Mouse (Mus musculus): ENCODE measurements around the gene Crcp.

Crcp gene

DNA sequence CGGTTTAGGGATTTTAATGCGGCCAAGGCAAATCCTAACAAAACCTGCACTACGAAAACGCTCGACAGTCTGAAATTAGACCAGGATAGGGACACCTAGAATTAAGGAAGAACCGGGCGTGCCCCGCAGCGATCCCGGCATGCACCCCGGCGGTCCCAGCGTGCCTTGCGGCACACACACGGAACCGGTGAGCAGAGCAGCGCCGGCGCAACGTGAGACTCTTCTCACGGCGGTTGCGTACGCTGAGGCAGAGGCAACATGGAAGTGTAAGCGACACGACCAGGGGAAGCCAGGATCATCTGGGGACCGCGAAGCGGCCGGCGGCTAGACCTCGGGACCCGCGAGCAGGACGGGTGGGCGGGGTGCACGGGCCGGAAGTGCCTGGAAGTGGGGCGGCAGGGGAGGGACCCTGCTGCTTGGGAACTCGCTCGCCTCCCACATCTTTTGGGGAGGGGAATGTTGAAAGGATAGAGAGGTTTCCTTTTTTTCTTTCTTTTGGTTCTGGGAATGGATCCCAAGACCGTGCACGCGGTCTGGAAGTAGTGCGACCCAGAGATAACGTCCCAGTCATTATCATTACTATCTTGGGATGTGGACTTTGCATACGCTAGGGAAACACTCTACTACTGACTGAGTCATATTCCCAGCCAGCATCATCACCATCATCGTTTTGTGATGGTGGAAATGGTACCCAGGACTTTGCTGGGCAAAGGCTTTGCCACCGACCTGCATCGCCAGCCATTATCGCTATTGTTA, at the start of gene Crcp, which contains the start of gene Asl:
Gene Crcp, plus strand, starts transcription at position 149 of the 756 bp plus-strand sequence.
Gene Asl, minus strand, starts transcription at position 106 of the 756 bp plus-strand sequence.
- DNase-seq: peak; percentile 90

DNA sequence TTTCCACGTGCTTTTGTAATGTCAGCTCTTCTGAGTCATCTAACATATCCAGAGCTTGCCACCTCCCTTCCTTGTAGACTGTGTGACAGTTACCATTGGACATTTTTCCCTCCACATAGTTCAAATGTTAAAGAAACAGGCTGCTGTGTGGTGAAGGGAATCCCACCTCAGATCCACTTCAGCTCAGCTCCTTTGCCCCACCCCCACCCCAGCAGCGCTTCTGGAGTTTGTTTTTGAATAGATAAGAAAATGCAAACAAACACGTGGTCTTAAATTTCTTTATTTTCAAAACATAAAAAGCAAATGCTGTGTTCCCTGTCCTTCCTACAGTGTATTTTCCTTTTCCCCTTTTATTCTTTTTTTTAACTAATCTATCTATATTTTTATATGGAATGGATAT, 48.9 kb upstream of the Crcp start:
- DNase-seq: no peak

DNA sequence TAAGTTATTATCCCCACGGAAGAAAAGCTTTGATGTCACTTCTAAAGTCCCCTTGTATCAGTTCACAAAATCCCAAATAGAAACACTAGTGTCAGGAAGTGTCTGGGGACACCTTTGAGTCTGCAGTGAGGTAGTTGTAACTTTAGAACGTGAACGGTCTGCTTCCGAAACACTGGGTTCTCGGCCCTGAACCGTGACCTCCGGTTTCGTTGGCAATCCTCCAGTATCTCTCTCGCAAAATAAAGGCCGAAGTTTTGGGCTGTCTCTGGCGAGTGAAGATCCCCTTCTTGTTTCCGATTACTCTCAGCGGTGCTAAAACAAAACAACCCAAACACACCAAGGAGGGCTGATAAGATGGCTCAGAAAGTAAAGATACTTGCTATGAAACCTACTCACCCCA, 39.7 kb upstream of the Crcp start:
- DNase-seq: no peak

DNA sequence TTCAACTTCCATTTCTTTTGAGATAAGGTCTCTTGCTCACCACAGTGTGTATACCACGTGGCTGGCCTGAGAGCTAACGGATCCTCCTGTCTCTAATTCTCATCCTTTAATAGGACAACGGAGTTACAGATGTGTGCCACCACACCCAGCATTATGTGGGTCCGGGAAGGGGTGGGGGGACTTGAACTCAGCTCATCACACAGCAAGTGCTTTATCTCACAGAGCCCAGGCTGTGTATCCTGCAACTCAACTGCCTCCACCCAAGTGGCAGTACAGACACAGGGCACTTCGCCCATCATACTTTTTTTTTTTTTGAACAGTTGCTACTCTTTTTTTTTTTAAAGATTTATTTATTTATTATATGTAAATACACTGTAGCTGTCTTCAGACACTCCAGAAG, 37.2 kb upstream of the Crcp start:
- no peak for DNase-seq

DNA sequence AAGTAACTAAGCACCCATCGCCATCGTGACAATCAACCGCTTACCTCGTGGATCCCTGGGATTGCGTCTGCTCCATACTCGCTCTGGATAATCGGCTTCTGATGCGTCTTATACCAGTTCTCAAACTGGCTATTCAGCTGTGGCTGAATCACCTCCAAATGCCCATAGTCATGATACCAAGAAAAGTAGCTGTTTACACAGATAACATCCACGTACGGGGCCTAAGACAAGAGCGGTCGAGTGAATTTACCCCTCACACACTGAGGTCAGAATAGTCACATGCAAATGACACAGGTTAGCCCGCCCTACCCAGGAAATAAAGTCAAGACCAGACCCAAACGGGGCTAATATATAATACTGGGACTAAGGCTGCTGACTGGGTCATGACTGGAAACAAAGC, 35.7 kb upstream of the Crcp start:
- no peak for DNase-seq

DNA sequence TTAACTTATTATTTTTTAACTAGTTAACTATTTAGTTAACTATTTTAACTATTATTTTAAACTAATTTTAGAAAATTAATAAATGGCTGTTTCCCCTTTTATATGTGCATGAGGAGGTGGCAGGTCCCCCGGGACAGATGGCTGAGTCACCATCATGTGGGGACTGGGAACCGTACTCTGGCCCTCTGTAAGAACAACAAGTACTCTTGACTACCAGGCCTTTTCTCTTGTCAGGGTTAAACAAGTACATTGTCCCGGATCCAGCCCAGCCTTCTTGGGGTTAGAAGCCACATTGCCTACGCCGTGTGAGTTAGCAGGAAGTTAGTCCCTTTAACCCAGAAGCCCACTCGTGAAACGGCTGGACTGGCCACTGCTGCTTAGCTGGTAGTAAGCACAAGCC, 34.1 kb upstream of the Crcp start:
- DNase-seq: no peak

DNA sequence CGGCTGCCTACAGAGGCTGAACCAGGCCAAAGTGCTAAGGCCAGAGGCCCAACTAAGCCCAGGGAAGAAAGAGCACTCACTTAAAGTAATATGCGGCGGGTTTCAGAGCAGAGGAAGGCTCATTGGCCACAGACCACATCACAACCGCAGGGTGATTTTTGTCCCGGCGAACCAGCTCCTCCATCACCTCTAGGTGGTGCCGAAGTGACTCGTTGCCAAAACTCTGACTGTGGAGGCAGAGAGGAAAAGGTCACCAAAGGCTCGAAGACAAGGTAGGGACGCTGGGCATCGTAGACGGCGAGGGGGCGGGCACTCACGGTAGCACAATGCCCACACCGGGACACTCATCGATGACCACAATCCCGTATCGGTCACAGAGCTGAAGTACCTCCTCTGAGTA, 31.4 kb upstream of the Crcp start:
- no peak for DNase-seq

DNA sequence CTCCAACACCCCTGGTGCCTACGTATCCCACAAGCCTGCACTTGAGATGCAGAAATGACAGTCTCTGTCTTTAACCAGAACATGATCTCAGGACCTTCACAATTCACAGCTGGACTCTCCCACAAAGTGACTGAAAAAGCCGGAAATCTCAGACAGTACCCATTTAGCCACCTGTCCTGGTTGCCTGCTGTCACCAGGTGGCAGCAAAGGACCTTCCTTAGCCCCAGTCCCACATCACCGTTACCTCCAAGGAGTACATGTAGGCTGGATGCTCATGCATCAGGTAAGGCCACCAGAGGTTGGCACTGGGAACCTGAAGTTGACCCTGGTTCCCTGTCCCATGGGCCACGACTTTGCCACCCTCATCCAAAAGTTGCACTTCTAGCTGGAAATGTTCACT, 30.0 kb upstream of the Crcp start:
- DNase-seq: peak; percentile 37

DNA sequence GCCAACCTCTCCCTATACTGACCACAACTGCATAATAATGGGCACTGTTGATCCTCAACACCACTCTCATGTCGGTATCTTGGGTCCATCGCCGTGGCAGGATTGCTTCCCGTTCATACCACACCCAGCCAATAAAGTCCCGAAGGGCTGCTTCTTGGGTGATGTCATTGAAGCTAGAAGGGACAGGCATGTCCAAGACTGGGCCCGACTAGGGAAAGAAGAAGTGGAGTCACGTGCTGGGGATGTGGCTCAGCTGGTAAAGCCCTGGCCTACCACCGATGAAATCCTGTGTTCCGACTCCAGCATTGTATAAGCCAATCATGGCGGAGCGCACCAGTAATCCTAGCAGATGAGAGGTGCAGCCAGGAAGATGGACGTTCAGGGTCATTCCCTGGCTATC, 28.4 kb upstream of the Crcp start:
- no peak for DNase-seq

DNA sequence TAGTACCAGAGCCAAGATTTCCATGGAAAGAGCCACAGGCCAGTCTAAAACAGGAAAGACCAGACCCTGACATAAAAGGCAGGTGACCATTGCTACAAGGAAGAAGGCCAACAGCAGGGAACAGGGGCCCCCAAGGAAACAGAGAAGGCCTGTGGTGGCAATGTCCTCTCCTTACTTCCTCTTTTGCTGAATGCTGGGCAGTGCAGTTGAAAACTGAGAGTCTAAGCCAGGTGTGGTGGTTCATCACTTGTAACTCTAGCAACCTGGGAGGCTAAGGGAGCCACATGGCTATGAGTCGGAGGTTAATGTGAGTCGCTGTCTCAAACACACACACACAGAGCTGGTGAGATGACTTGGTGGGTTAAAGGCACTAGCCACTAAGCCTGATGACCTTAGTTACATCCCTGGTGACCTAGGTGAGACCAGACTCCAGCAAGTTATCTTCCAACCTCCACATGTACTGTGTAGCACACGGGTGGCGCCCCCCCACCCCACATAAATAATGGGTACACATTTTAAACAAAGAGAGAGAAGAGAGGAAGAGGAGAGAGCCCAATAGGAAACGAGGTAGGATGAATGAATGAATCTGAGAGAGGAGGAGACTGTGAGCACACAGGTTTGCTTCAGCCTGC, 27.6 kb upstream of the Crcp start:
- no peak for DNase-seq

DNA sequence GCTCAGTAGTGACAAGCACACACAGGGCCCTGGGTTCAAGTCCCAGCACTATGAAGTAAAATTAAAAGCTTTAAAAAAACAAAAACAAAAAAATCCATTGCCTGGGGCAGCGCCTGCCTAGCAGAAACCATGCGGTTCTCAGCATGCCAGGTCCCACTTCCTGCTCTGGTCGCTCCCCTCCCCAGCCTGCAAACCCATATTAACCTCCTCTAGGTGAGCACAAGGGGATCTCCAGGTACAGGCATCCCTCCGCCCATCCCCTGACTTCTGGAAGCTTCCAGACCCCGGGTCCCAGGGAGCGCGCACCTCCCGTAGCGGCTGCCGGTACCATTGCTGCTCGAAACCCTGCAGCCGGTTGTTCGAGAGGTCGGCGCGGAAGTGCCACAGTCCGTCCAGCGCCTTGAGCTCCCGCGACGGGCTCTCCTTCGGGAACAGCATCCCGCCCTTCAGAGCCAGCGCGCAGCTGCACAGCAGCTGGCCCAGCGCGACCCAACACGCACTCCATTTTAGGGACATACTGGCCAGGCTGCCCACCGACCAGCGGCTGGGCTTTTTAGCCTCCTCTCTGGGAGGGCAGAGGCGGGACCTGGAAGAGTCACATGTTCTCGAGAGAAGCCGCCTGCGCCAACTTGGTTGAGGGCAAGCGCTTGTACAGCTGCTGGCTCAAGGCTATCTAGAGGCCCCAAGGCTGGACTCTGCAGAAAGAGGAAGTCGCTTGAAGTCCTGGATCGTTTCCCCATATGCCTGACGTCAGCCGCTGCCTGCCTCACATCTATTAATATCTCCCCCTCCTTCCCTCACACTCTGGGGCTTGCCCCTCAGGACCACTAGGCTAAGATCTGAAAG, 26.6 kb upstream of the Crcp start, which contains the start of gene Gusb:
Gene Gusb, minus strand, starts transcription at position 749 of the 846 bp plus-strand sequence.
- DNase-seq: peak; percentile 75

DNA sequence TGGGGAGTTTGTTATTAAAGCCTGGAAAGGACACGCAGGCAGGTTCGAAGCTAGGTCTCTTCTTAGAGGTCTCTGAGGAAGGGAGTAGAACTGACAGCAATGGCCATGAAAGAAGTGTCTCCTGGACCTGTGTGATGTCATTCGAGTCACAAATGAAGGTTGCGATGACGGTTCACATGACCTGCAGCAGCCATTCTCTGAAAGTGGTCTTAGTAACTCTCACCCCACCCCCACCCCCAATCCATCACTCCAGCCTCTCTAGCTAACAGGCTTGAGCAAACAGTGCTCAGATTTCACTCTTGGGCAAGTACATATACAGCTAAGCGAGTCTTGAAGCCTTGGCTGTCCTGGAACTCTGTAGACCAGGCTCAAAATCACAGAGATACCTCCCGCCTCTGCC, 25.9 kb upstream of the Crcp start:
- DNase-seq: no peak

DNA sequence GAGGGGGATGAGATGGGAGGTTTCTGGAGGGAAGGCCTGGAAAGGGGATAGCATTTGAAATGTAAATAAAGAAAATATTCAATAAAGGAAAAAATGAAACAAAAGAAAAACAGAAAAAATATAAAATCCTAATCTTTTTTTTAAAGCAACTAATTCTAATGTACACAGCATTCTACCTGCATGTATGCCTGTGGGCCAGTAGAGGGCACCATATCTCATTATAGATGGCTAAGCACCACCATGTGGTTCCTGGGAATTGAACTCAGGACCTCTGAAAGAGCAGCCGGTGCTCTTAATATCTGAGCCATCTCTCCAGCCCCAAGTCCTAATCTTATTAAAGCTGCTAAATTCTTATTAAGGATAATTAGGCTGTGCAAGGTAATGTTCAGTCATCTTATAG, 21.7 kb upstream of the Crcp start:
- no peak for DNase-seq

DNA sequence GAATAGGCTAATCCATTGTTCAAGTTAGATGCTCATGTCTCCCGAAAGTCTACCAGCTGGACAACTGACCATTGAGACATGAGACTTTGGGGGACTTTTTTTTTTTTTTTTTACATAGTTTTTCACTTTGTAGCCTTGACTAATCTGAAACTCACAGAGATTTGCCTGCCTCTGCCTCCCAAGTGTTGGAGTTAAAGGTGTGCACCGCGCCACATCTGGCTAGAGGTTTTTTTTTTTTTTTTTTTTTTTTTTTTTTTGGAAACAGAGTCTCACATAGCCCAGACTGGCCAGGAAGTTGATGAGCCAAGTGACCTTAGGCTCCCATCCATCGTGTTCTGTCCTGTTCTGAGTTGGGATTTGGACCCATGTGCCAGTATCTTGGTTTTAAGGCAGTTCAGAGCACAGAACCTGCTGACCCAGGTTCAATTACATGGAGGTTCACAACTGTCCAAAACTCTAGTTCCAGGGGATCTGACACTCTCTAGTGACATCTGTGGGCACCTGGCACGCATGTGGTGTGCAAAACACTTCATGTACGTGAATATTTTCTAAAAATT, 21.0 kb upstream of the Crcp start:
- no peak for DNase-seq

DNA sequence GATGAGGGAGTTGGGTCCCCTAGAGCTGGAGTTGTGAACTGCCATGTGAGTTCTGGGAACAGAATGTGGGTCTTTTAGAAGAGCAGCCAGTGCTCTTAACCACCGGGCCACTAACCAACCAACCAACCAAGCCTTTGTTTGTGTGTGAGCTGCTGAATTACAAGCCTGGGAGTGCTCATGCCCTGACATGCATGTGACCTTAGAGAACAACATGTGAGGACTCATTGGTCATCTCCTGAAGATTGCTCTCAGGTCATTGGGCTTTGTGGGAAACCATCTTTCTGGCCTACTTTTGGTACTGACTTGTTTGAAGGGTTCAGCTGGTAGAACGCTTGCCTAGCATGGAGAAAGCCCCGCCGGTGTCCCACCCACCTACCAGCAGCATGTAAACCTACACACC, 19.3 kb upstream of the Crcp start:
- DNase-seq: no peak

DNA sequence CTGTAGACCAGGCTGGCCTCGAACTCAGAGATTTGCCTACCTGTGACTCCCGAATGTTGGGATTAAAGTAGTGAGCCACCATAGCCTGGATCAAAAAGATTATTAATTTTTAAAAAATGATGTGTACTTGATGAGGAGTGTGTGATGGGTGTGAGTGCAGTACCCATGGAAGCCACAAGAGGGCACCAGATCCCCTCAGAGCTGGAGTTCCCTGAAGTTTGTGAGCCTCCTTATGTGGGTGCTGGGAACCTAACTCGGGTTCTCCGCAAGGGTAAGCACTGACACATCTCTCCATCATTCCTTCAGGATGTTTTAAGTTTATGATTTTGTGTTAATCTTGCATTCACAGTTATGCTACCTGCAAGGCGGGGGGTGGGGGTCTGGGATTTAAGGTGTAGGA, 18.1 kb upstream of the Crcp start:
- DNase-seq: no peak

DNA sequence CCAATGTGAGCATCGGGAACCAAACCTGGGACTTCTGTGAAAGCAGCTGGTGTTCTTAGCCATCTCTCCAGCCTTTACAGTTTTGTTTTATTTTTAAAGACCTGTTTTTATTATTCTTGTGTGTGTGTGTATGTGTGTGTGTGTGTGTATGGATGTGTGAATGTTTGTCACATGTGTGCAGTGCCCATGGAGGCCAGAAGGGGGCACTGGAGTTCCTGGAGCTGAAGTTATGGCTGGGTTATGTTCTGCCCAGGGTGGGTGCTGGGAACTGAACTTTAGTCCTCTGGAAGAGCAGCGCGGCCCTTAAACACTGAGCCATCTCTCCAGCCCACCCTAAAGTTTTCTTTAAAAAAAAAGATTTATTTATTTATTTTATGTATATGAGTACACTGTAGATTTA, 14.0 kb upstream of the Crcp start:
- no peak for DNase-seq

DNA sequence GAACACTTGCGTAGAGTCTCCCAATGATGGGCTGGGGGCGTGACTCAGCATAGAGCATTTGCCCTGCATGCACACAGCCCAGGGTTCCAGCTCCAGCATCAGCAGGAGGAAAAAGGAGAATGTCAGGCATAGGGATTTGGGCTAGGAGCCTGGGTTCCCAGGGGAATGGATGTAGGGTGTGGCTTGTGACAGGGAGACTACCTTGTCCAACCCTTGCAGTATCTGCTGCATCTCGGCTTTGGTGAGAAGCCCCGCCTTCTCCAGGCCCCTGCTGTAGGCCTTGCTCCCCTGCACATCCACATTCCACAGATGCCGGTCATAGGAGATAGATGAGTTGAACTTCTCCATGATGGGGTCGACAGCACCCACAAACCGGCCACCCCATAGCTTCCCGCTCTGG, 9.6 kb upstream of the Crcp start:
- DNase-seq: no peak

DNA sequence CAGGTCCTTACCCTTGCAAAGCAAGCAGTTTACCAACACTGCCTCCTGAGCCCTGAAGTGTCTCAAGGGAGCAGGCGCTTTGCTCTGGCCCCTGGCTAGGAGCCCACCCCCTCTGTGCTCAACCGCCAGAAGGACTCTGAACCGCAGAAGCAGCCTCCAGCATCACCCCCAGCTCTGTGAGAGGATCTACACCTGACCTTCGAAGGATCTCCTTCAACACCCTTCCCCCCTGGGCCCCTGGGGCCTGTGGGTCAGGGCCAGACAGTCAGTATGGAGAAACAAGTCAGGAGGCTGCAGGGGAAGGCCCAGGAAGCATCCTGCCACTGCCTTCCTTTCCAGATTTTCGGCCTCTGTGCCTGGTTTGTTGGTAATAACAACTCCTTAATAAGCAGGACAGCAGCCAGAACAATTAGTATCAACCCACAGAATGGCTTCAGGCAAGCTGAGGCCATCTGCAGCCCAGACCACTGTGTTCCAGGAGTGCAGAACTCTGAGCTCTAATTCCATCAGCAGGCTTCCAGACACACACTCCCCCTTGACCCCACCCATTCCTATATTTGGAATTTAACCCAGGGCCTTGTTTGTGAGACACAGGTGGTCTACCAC, 7.6 kb upstream of the Crcp start:
- no peak for DNase-seq

DNA sequence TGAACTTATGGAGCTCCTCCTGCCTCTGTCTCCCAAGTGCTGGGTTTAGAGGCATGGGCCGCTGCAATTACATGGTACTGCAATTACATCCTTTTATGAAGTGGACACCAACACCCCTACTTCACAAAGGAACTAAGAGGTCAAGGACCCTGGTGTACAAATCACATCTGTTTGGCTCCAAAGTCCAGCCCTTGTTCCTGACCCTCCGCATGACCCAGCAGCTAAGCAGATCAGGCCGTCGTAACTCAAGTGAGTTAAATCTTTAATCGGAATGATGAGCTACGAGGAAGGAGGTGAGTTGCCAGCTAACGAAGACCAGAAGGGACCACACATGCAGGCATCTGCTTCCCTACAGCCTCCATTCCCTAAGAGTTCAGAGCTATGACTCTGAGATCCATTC, 6.7 kb upstream of the Crcp start:
- no peak for DNase-seq

DNA sequence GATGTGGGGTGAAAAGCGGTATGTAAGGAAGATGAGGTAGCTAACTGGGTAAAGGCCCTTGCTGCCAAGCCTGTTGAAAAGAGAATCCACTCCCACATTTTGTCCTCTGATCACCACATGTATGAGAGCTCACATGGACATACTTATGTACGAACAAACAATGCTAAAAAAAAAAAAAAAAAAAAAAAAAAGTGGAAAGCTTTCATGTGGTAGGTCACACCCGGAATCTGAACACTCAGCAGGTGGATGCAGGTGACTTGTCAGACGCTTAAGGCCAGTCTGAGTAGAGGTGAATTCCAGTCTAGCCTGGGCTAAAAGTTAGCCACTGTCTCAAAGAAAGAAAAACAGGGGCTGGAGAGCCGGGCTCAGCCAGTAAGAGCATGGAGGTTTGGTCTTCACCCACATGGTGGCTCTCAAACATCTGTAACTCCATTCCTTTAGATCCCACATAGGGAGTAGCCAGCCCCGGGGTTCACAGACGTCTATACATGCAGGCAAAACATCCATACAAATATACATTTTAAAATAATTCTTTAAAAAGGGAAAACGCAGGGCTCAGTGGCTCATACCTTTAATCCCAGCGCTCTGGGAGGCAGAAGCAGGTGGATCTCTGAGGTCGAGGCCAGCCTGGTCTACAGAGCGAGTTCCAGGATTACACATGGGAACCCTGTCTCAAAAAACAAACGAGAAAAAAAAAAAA, 5.9 kb upstream of the Crcp start:
- DNase-seq: no peak

DNA sequence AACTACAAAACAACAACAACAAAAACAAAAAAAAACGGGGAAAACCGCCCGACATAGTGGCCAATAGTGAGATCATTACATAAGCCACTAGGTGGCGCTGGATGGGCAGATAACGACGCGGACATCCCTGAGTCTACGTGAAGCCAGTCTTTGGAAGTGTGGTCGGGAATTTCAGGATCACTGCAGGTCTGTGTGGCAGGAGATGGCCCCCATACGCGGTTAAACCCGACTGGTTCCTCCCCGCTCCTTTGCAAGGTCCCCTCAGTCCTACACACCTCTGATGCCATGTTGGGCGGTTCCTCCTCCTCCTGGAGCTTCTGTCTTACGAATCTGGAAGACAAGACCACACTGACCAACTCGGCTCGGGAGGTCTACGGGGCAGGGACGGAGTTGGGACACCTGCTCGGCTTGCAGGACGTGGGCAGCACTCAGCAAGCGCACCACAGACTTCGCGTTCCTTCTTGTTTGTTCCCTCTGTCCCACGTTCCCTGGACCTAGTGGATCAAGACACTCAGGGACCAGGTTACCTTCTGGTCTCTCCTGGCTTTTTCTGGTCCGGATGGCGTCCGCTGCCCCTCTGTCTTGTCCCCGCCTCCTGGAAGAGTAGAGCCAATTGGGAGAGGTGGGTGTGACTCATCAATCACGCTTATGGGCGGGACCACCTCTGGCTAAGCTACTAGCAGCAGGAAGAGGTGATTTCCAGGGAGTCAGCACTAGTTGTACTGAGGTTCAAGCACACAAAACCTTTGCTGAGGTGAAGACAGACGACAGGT, 5.1 kb upstream of the Crcp start:
- peak; percentile 65 for DNase-seq
